Mouse (Mus musculus): ENCODE data around the gene Coro1c.

Gene Coro1c

DNA sequence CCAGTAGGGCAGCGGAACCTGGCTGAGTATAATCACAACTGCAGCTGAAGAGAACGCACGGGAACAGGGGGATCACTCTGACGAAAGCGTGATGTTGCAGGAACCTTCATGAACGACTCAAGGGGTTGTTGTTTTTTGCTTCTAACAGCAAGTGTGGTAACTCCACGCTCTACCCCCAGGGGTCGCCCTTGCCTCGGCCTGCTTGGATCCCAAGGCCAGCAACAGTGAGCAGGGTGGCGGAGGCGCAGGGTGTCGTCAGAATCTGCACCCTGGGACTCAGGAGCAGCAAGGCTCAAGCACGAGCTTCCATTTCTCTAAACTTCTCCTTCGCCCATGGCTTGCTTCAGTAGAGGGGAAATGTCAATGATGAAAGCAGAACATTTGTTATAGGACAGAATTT is 54.1 kb downstream of the Coro1c start:
- peak; percentile 66 to 87 for DNase-seq

DNA sequence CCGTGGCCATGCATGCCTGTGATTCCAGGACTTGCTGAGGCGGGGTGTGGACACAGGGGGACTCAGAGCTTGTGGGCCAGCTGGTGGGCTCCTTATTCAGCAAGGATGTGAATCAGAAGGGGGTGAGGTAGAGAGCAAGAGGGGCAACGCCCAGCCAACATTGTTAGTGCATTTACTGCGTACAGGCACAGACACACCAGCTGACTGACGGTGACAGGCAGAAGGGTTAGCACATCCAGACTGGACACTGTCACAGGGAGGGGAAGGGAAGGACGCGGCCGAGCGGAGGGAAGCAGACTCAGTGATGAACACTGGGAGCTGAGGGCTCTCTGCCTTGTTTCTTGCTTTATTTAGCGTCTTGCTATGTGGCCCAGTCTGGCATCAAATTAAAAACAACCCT is 55.0 kb downstream of the Coro1c start:
- DNase-seq = no peak

DNA sequence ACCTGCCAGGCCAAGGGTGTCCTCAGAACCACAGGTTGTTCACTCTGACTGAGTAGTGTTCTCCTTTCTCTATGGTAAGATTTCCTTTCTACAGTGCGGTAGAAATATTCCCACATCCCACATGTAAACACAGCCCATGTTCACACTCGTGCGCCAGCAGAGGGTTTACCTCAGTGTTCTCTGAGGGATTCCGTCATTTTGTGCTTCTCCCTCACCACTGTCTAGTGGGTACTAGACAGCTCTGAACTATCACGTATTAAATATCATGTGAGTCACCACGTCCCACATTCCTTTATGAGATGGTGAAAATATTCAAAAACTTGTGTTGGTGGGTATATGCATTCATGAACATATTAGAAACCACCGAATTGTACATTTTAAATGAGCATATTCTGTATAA is 56.1 kb downstream of the Coro1c start:
- no peak for DNase-seq

DNA sequence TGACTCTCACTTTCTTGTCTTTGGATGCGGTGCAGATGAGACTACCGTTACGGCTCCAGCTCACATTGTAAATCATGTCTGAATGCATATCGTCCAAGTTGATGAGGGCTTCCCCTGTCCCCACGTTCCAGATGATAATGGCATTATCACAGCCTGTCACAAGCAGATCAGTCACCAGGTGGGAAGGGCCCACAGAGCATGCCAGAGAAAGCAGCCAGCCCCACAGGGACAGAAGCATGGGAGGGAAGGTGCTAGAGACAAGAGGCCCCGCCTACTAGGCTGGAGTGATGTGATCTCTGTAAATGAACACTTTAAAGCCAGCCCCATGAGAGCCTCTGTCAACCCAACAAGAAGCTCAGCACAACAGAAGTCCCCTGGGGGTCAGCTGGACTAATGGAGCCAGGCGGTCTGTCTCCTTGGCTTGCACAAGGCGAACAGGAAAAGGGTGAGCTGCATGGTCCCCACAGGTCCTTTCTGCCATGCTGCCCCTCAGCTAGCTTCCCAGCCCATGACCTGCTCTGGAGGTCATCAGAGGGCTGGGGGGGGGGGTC is 57.8 kb downstream of the Coro1c start:
- no peak for DNase-seq

DNA sequence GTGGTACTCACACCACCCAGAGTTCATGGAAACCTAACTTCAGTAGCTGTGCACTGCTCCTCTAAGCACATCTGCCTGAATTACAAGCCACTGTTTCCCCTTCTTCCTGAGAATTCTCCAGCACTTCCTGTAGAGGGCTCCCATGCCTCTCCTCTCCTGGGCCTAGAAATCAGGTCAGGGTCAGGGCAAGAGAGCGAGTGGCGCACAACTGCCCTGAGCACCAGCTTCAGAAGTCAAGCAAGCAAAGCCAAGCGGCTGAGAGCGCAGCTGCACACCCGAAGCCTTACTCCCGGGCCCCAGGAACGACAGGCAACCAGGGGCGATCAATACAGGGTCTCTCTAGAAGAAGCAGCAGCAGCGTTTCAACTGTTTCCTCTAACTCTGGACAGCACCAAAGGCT is 60.9 kb downstream of the Coro1c start:
- DNase-seq = no peak

DNA sequence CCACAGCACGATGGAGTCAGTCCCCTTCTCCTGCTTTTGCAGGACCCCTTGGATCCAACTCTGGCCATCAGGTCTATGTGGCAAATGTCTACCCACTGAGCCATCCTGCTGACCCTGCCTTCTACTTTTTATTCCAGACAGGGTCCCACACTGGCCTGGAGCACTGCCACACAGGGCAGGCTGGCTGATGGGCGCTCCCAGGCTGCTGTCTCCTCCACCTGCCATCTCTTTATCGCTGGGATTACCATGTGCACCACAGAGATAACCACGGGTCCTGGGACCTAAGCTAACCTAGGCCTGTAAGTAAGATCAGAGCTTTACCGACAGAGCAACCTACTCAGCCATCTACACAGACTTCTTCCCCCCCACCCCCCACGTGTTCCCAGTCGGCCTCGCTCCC is 61.9 kb downstream of the Coro1c start:
- DNase-seq = no peak

DNA sequence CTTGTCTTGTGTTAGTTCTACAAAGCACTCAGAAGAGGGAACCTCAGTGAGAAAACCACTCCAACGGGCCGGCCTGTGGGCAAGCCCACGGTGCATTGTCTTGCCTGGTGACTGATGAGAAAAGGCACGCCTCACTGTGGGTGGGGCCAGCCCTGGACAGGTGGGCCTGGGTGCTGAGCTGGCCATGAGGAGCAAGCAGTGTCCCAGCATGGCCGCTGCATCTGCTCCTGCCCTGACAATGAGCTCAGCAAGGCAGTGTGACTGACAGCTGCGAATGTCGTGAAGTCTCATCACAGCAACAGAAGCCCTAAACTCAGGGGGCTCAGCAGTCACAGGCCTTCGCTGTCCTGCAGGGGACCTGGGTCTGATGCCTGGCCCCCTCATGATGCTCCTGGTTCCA is 62.9 kb downstream of the Coro1c start:
- DNase-seq = no peak

DNA sequence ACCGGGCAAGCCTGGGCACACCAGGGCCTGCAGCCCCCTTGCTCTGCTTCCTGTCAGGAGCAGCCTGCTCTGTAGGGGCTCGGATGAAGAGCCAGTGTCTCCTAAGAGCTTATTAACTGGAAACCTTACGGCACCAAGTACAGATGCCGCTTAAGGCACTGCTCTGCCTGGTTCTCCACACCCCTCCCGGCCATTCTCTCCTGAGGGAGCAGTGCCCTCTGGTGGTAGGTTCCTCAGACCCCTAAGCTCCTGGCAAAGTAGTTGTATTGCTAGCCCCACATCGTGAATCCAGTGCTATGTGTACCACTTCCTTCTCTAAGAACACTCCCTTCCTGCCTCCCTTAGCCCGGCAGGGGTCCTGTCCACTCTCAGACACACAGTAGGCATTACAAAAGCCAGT is 63.8 kb downstream of the Coro1c start:
- peak; percentile 71 to 87 for DNase-seq

DNA sequence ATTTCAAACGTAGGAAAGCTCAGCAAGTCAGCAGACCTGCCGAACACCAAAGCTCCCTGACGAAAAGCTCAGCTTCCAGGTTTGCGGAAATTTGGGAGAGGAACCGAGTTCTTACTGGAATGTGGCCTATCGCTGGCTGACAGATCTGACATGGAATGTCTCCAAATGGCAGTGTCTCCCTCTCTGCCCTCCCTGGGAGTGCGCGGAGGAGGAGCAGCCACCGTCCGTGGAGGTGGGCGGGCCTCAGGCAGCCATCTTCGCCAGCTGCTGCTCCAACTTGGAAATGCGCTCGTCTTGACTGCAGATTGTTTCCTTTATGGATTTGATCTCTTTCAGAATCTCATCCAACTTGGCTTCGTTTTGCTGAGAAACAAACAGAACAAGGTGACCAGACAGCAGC is 64.5 kb downstream of the Coro1c start:
- DNase-seq = no peak

DNA sequence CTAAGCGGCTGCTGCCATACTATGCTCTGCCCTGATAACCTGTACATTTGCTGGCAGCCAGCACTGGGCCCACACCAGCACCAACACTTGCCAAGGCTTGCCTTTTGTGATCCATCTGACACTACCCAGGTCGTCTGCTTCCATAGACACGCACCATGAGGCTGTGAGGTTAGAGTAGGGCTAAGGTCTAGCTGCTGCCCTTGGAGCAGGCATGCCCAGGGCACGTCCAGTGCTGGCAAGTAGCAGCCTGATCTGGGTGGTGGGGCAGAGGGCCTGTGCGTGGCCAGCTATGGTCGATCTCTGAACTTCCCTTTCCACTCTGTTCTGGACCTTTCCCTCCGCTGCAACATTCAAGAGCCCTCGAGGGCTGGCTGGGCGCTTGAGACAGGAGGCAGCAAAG is 65.7 kb downstream of the Coro1c start:
- no peak for DNase-seq

DNA sequence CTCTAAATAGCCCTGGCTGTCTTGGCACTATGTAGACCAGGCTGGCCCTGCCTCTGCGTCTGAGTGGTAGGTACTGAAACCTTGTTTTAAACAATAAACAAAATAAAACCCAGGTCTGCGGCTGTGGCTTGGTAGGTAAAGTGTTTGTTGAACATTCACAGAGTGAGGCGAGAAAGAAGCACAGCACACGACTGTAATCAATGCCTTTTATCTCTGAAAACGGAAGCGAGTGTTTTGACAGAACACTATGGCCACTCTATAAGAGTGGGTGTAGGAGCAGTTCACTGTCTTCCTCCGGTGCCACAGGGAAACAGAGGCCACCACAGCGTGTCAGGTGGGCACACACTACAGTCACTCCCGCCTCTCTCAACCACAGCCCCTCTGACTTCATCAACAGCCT is 66.3 kb downstream of the Coro1c start:
- DNase-seq = no peak

DNA sequence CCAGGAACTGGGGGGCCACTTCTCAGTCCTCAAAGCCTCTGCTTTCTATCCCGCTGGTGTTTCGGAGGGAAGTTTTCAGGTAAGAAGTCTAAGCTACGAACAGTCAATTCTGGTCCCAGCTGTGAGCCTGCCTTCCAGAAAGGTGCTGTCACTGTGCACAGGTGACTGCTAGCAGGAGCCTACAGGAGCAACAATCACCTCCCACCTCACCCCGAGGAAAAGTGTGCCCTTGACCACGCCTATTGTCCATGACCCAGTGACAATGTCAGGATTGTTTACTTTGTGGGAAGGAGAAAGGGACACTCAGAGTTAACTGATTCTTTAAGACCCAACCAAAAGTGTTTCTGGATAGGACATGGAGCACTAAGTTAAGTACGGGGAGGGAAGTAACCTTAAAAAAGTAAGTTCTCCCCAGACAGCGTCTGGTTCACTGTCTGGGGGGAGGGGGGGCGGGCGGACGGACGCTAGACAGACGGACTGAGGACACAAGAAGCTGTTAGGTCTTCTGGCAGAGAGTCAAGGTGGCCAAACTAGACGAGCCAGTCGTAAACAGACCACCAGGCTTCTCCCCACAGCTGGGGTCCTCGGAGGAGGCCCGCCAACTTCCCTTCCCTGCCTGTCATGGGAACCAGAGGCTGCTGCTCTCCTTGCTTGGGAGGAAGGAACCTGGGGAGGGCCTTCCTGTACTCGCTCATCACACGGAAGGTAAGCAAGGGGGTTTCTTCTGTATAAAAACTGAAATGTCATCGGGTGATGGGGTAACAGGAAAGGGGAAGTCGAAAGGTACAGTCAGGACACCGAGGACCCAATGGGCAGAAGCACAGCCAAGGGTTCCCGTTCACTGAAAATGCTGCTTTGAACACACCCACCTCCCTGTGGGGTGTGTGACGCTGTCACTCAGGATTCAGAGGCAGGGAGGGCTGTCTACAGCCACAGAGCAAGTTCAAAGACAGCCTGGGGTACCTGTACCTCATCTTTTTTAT is 67.0 kb downstream of the Coro1c start:
- peak in 1 of 2 experiments; percentile 35 for DNase-seq

DNA sequence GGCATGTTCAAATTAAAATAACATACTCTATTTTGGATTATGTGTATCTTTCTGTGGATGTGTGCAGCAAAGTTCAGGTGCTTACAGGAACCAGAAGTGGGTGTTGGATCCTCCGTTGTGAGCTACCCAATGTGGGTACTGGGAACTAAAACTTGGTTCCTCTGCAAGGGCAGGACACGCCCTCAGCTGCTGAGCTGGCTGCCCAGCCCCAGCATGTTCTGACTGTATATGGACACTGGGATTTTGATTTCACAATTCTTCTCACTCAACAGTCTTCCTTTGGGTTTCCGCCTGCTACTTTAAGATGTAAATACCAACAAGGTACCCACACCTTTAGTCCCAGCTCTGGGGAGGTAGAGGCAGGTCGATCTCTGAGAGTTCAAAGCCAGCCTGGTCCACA is 68.1 kb downstream of the Coro1c start:
- DNase-seq = no peak

DNA sequence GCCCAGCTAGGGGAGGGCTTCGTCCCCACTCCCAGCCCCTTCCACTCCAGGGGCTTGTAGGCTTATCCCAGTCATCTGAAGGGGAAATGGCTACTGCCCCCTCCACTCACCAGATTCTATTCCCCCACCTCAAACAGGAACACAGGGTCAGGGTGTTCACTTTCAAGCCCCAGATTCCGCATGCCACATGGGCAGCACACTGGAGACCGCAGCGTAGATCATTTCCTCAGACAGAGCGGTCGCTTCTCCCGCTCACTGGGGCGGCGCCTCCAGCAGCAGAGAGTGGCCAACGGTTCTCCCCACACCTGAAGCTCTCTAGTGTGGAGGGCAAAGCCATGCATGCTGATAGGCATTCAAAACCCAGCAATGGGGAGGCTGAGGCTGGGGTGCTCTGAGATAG is 71.6 kb downstream of the Coro1c start:
- no peak for DNase-seq

DNA sequence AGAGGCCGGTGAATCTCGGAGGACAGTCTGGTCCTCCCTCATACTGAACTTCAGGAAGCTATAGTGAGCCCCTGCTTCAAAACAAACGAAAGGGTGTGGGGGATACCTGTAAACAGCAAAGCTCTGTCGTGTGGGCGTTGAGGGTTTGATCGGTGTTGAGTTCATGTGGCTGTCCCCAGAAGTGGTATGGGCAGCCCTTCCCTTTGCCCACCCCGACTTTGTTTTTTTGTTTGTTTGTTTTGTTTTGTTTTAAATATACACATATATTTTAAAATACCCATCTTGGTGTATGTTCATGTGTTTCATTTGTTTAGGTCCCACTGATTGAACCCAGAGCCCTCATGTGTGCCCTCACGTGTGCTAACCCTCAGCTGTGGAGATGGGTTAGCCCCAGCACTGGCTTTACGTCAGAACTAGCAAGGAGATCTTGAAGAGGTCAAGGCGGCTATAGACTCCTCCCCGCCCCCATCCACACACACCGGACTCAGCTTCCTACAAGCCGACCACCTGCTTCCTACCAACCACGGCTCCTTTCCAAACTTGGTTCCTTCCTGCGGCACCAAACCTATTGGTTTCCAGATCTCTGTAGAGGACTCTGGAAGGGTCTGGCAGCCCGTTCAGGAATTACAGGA is 75.1 kb downstream of the Coro1c start:
- no peak for DNase-seq

DNA sequence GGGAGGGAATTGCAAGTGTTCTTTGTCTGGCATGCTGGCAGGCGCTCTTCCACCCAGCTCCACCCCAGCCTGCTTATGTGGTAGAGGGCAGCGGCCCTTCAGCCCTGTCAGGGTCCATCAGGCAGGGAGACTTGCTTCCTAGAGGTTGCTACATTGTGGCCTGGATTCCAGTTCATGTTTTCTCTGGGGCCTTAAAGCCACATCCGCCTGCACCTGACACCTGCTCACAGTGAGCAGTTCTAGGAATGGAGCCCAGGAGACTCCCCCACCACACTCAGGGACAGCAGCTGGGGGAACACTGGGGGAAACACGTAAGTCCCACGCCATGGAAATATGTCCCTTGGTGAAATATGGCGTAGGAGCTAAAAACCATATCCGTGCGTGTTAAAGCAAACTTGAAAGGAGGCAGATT is 76.1 kb downstream of the Coro1c start, which contains the start of gene Selplg:
Selplg (minus strand) TSS at position 155 of the 412 bp plus-strand sequence.
- peak in 1 of 2 experiments; percentile 43 for DNase-seq

DNA sequence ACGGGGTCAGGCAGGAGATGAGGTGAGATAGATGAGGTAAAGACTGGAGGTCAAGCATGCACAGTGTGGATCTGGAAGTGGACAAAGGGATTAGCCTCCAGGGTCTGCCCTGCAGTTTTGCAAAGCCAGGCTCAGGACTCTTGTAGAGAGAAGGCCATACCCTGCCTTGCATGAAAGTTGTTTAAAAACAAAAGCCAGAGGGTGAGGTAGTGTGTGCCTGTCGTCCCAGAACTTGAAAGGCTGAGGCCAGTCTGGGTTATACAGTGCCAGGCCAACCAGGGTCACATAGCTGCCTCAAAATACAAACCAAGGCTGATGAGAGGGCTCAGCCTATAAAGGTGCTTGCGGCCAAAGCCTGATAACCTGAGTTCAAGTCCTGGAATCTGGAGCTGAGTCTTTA is 76.8 kb downstream of the Coro1c start:
- no peak for DNase-seq

DNA sequence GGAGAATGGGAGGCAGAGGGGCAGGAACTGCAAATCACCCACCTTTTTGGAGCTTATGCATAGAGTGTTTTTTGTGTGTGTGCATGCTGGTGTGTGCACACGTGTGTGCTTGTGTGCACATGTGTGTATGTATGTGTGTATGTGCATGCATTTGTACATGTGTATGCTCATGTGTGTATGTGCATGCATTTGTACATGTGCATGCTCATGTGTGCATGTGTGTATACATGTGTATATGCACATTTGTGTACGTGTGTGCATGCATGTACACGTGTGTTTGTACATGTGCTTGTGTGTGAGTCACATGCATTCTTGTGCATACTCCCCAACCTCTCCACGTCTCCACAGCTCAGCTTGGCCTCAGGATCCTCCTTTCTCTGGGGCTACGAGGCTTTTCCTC is 77.8 kb downstream of the Coro1c start:
- no peak for DNase-seq

DNA sequence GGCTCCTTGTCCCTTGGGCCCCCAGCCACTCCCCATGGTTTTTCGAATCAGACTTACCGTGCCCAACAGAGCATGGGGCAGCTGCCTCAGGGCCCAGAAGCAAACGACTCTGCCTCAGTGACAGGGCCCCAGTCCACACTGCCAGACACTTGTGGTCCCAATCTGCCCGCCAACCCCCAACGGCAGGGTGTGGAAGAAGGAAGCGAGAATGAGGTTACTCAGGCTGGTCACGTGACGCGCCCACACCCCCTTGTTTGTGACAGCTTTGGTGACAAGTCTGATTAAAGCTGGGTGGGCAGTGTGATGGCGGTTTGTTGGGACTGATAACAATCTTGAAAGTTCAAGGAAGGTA is 78.3 kb downstream of the Coro1c start:
- DNase-seq = peak; percentile 87 to 88

DNA sequence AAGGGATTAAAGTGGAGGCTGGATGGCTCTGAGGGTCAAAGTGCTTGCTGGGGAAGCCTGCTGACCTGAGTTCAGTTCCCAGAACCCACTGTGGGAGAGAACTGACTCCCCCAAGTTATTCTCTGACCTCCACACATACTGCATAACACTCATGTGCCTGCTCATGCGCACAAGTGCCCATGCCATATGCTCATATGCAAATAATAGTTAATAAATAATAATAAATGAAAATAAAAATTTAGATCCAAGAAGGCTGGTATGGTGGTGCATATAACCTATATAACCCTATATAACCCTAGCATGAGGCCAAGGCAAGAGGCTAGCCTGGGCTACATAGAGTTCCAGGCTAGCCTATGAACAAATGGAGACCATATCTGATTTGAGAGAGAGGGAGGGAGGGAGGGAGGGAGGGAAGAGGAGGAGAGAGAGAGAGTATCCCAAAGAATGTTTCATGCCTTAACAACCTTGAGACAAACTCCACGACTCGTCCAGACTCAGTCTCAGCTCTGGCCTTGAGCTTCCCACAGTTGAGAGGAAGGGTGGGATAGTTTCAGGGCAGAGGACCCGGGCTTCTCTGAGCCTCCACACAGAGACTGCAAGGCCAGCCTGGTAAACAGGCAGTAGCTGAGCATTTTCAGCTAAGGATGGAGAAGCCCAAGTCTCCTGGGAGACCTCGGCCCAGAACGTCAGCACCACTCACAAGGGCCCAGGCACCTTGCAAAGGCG is 78.8 kb downstream of the Coro1c start:
- DNase-seq = no peak

DNA sequence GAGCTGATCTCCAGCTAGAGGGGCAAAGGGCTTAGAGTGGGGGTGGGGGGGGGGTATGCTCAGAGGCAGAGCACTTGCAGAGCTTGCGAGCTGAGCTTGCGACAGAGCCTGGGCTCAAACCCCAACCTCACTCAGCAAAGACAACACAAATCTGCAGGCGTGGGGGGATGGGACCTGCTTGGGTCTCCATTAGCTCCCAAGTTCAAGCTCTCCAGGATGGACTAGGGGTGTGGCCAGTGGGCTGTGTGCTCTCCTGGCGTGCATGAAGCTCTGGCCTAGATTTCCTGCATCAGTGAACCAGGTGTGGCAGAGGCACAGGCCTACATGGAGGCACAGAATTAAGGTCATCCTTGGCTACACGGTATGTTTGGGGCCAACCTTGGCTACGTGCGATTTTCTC is 80.1 kb downstream of the Coro1c start:
- no peak for DNase-seq

DNA sequence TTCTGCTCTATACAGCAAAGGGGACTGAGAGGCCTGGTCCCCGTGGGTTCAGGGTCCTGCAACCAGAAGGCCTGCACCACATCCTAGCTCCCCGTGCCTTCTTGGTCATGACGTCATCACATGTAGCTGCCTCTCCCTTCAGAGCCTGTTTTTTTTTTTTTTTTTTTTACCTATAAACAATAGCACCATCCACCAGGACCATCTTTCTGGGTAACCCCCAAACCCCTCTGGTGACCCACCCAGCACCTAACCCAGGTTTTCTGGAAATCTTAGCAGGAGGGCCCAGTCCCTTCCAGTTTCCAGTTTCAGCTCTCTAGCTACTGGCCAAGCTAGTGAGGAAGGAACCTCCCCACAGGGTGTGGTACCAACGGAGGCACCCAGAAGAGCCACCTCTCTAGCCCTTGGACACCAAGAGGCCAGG is 80.6 kb downstream of the Coro1c start:
- DNase-seq = no peak

DNA sequence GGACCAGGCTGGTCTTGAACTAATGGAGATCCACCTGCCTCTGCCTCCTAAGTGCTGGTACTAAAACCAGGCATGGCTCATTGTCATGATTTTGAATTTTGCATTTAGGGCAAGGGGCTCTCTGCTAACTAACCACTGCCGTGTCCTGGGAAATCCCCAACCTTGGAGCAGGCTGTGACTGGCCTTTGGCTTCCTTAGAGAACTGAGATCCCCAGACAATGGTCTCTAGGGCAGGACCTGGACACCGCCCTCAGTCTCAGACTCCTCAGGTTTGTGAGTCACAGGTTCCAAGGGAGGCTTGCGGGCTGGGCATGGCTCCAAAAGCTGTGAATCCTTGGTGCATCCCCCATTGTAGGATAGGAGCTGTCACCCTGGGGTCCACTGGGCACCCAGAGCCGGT is 81.9 kb downstream of the Coro1c start:
- no peak for DNase-seq
